Mouse (Mus musculus) liver, embryonic 14 days (tissue): ENCODE results near the gene Nelfcd. TPM values are rescaled to one million over a fixed set of nuclear protein-coding genes. Genes with fewer than 3 reads are reported as not detected.

Source experiments
- polyA plus RNA-seq: library from polyadenylated mRNA; depleted of rRNA; stranded (reverse); fragments of >200 nt; gene quantifications from 2 replicates; pipeline ENCODE4 v1.2.3, GENCODE M21; 2012; rRNA removed

The Nelfcd gene
- 51.8 and 57.6 TPM in 2 replicates for polyA plus RNA-seq

GRCm38 (mm10) chr2:174415731-174416310 is at the start of gene Nelfcd:
Nelfcd (plus strand) TSS chr2:174415804.

DNA sequence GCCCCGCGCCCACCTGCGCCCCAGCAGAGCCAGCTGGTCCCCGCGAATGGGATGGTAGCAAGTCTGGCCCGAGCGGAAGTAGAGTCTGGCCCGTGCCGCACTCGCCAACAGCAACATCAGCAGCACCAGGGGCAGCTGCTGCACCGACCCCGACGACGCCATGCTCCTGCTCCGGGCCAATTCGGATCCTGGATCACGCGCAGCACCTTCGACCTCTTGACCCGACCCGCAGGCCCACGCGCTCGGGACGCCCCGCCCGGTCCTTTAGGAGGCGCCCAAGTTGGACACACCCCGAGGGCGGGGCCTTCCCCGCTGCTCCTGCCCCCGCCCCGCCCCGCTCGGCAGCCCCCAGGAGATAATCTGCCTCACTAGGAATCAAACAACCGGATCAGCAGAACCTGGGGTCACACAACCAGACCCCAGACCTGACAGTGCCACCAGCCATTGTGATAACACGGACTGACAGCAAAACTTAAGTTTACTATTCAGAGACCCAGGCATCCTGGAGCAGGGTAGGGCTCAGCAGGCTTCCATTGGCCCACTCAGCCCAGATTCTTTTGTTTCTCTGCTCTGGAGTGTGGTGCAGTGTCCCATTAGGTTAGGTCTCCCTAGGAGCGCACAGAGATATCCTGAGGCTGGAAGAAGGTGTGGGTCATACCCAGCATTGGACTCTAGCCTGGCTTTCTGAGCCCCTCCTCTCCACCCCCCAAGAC is 23.3 kb downstream of the Nelfcd start, which contains the start of gene Ctsz:
Ctsz (minus strand) TSS at position 303 of the 713 bp plus-strand sequence.

GRCm38 (mm10) chr2:174450353-174450752 is 34.7 kb downstream of the Nelfcd start, which contains the start of gene Tubb1:
Tubb1 (plus strand) TSS chr2:174450695.

GRCm38 (mm10) chr2:174463789-174464523 is 48.4 kb downstream of the Nelfcd start, which contains the start of gene Atp5e:
Atp5e (minus strand) TSS chr2:174464105.

GRCm38 (mm10) chr2:174472818-174473549 is 57.4 kb downstream of the Nelfcd start, which contains the start of gene Prelid3b:
Prelid3b (minus strand) TSS chr2:174473081.

Other genes with a start within 250 kb of the Nelfcd start
- gene Gnas, start 131.5 kb upstream of the Nelfcd start, polyA plus RNA-seq: 283 and 312 TPM in 2 replicates
- 0.60 and 1.0 TPM in 2 replicates for gene Gm20721, start 69.1 kb upstream of the Nelfcd start, polyA plus RNA-seq
- 65.9 and 73.7 TPM in 2 replicates for gene Ctsz, start 23.2 kb downstream of the Nelfcd start, polyA plus RNA-seq
- 24.7 and 26.0 TPM in 2 replicates for gene Tubb1, start 34.9 kb downstream of the Nelfcd start, polyA plus RNA-seq
- 223 and 249 TPM in 2 replicates for gene Atp5e, start 48.3 kb downstream of the Nelfcd start, polyA plus RNA-seq
- gene Prelid3b, start 57.3 kb downstream of the Nelfcd start, polyA plus RNA-seq: 58.4 and 65.2 TPM in 2 replicates
- gene Zfp831, start 227.7 kb downstream of the Nelfcd start, polyA plus RNA-seq: 0.02 and 0.05 TPM in 2 replicates